Mouse (Mus musculus): ENCODE measurements around the gene Polg. TPM values are rescaled to one million over a fixed set of nuclear protein-coding genes. Genes with fewer than 3 reads are reported as not detected.

Gene Polg
- total and polyA plus RNA-seq, 3 experiments = 53.1 to 116 (median 62.1) TPM

DNA sequence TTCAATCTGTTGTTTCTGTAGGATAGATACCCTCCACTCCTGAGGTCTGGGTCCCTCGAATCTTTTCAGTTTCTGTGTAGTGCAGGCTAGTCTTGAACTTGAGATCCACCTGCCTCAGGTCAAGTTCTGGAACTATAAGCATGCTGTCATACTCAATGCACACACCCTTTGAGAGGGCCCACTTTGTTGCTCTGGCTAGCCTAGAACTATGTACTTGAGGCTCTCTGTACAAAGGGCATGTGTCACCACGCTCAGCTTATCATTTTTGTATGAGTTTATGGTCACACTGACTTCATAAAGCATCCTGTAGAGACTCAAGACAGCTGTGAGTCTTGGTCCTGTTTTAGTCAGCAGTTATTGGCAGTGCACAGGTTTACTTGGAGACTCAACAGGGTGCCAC is 19.1 kb downstream of the Polg start:
- no peaks in the 10 kb centered on the region for H3K27me3 ChIP-seq (replicated peaks)
- dilution Hi-C loops (cut with MboI; ENCODE audit: extremely low pct_ligation_motif_present, extremely low pct_unique_long_range_greater_than_20kb, low sequenced_read_pairs) = no loop called here
- H3K9me3 ChIP-seq (replicated peaks; ENCODE audit: low read length) = no peaks in the 10 kb centered on the region
- no peak overlapping the region for H3K9ac ChIP-seq (ENCODE audit: insufficient read depth, low read depth)
- H3K36me3 ChIP-seq (replicated peaks in 1 of 2; ENCODE audit: control insufficient read depth in 1 of 2, insufficient read depth in 1 of 2, low read length in 1 of 2) = peaks cover 71 to 98% of the 10 kb centered on the region in 2 experiments
- no peak overlapping the region for H3K4me2 ChIP-seq (ENCODE audit: insufficient read depth, low read depth, poor library complexity, severe bottlenecking)
- no peak overlapping the region for H3K4me3 ChIP-seq (replicated peaks in 1 of 3; ENCODE audit: low read depth in 2 of 3, low read length in 2 of 3, poor library complexity in 1 of 3)
- H3K4me1 ChIP-seq (ENCODE audit: control insufficient read depth in 1 of 2, insufficient read depth in 2 of 2) = no peaks in the 10 kb centered on the region
- DNase-seq (ENCODE audit: extremely low read depth) = no peak
- H3K79me2 ChIP-seq (replicated peaks; ENCODE audit: control insufficient read depth, extremely low read depth, insufficient read depth, poor library complexity, severe bottlenecking) = no peaks in the 10 kb centered on the region; the same call in 1 of the 2 replicates
- no peak for TF ChIP-seq CHD2 (IDR thresholded peaks at IDR 0.05; ENCODE audit: low read length)
- TF ChIP-seq NELFE (IDR thresholded peaks at IDR 0.05; ENCODE audit: low read depth, low read length) = no peak
- TF ChIP-seq TBP (conservative IDR thresholded peaks at IDR 0.05; ENCODE audit: low read depth, low read length) = no peak
- TF ChIP-seq ZC3H11A (IDR thresholded peaks at IDR 0.05; ENCODE audit: low read depth, low read length) = no peak
- no peak for TF ChIP-seq CHD1 (IDR thresholded peaks at IDR 0.05; ENCODE audit: low read depth, low read length)
- TF ChIP-seq MAFK (IDR thresholded peaks at IDR 0.05; ENCODE audit: insufficient replicate concordance, low read length) = no peak
- TF ChIP-seq JUND (conservative IDR thresholded peaks at IDR 0.05; ENCODE audit: low read depth, low read length) = no peak
- TF ChIP-seq ZNF384 (IDR thresholded peaks at IDR 0.05; ENCODE audit: low read depth, low read length) = no peak
- no peak for TF ChIP-seq ELF1 (IDR thresholded peaks at IDR 0.05; ENCODE audit: low read depth, low read length)
- TF ChIP-seq POLR2AphosphoS2 (IDR thresholded peaks at IDR 0.05; ENCODE audit: low read depth, low read length) = no peak
- TF ChIP-seq BHLHE40 (IDR thresholded peaks at IDR 0.05; ENCODE audit: low read depth, low read length) = no peak
- no peak for TF ChIP-seq MXI1 (IDR thresholded peaks at IDR 0.05; ENCODE audit: low read depth, low read length)
- in situ Hi-C loops (cut with MboI; ENCODE audit: low pct_ligation_motif_present, low pct_unique_long_range_greater_than_20kb, low sequenced_read_pairs) = no loop called here
- no peak overlapping the region for H3K27ac ChIP-seq (ENCODE audit: insufficient read depth, low read depth)

DNA sequence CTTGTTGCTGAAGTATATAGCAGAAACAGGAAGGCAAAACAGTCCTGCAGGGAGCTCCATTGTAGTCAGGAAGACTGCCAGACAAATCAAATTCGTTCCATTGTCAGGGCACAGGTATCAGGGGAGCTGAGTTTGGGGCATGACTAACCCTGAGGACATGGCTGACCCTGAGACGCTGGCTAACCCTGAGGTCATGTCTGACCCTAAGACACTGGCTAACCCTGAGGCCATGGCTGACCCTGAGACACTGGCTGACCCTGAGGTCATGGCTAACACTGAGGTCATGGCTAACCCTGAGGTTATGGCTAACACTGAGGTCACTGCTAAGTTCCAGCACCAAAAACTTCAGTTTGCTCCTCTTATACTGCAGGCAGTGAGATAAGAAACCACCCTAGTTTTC is 26.1 kb downstream of the Polg start:
- no peak overlapping the region for H3K9ac ChIP-seq (ENCODE audit: insufficient read depth, low read depth)
- H3K4me1 ChIP-seq (ENCODE audit: control insufficient read depth in 1 of 2, insufficient read depth in 2 of 2) = no peaks in the 10 kb centered on the region
- TF ChIP-seq HCFC1 (IDR thresholded peaks at IDR 0.05; ENCODE audit: low read depth, low read length) (no peak), MAZ (IDR thresholded peaks at IDR 0.05; ENCODE audit: low read depth, low read length) (no peak), GABPA (IDR thresholded peaks at IDR 0.05; ENCODE audit: insufficient replicate concordance, low read depth, low read length) (no peak), ZC3H11A (IDR thresholded peaks at IDR 0.05; ENCODE audit: low read depth, low read length) (no peak), NELFE (IDR thresholded peaks at IDR 0.05; ENCODE audit: low read depth, low read length) (no peak), NRF1 (IDR thresholded peaks at IDR 0.05; ENCODE audit: low read depth, low read length) (no peak), CHD1 (IDR thresholded peaks at IDR 0.05; ENCODE audit: low read depth, low read length) (no peak), MAX (IDR thresholded peaks at IDR 0.05; ENCODE audit: low read length) (no peak), MAFK (IDR thresholded peaks at IDR 0.05; ENCODE audit: insufficient replicate concordance, low read length) (no peak), ZKSCAN1 (IDR thresholded peaks at IDR 0.05; ENCODE audit: borderline replicate concordance, low read depth, low read length) (no peak), SIN3A (IDR thresholded peaks at IDR 0.05; ENCODE audit: low read length) (no peak), USF1 (IDR thresholded peaks at IDR 0.05; ENCODE audit: low read depth, low read length) (no peak), CHD2 (IDR thresholded peaks at IDR 0.05; ENCODE audit: low read length) (no peak), TBP (conservative IDR thresholded peaks at IDR 0.05; ENCODE audit: low read depth, low read length) (no peak), BHLHE40 (IDR thresholded peaks at IDR 0.05; ENCODE audit: low read depth, low read length) (no peak), UBTF (IDR thresholded peaks at IDR 0.05; ENCODE audit: low read depth, low read length) (no peak), PAX5 (IDR thresholded peaks at IDR 0.05; ENCODE audit: low read length) (no peak), E2F4 (IDR thresholded peaks at IDR 0.05; ENCODE audit: insufficient replicate concordance, low read depth, low read length) (no peak), ELF1 (IDR thresholded peaks at IDR 0.05; ENCODE audit: low read depth, low read length) (no peak), TCF12 (IDR thresholded peaks at IDR 0.05; ENCODE audit: low read depth, low read length) (no peak)
- H3K4me3 ChIP-seq (replicated peaks in 1 of 3; ENCODE audit: low read depth in 2 of 3, low read length in 2 of 3, poor library complexity in 1 of 3) = no peak overlapping the region
- H3K9me3 ChIP-seq (replicated peaks; ENCODE audit: low read length) = peaks cover 2% of the 10 kb centered on the region
- dilution Hi-C loops (cut with MboI; ENCODE audit: extremely low pct_ligation_motif_present, extremely low pct_unique_long_range_greater_than_20kb, low sequenced_read_pairs) (no loop called here), in situ Hi-C loops (cut with MboI; ENCODE audit: low pct_ligation_motif_present, low pct_unique_long_range_greater_than_20kb, low sequenced_read_pairs) (no loop called here)
- H3K4me2 ChIP-seq (ENCODE audit: insufficient read depth, low read depth, poor library complexity, severe bottlenecking) = no peak overlapping the region
- H3K36me3 ChIP-seq (replicated peaks in 1 of 2; ENCODE audit: control insufficient read depth in 1 of 2, insufficient read depth in 1 of 2, low read length in 1 of 2) = peaks cover 51 to 88% of the 10 kb centered on the region in 2 experiments
- H3K27ac ChIP-seq (ENCODE audit: insufficient read depth, low read depth) = no peak overlapping the region
- no peaks in the 10 kb centered on the region for H3K27me3 ChIP-seq (replicated peaks)
- H3K79me2 ChIP-seq (replicated peaks; ENCODE audit: control insufficient read depth, extremely low read depth, insufficient read depth, poor library complexity, severe bottlenecking) = no peaks in the 10 kb centered on the region; the same call in 1 of the 2 replicates
- no peak for DNase-seq (ENCODE audit: extremely low read depth)

Data from CH12.LX (cell line).